Mouse (Mus musculus): ENCODE measurements around the gene Tns2. TPM values are rescaled to one million over a fixed set of nuclear protein-coding genes. Genes with fewer than 3 reads are reported as not detected.

The Tns2 gene
- polyA plus RNA-seq, 2 experiments: 66.3 to 114 TPM

- no peak overlapping the region for H3K9ac ChIP-seq (ENCODE audit: low read depth, low read length, severe bottlenecking)
- H3K4me1 ChIP-seq (ENCODE audit: control insufficient read depth, insufficient read depth, low read length): no peaks in the 10 kb centered on the region
- no peak overlapping the region for H3K4me2 ChIP-seq (replicated peaks; ENCODE audit: low read depth, low read length, severe bottlenecking)
- H3K9me3 ChIP-seq (ENCODE audit: control insufficient read depth, low read length): no peaks in the 10 kb centered on the region
- no peak for ATAC-seq (ENCODE audit: low FRiP score, low read depth)
- no peak for TF ChIP-seq POLR2A (IDR thresholded peaks at IDR 0.05; ENCODE audit: borderline replicate concordance, extremely low read depth, insufficient read depth, insufficient read length)
- no peak overlapping the region for H3K4me3 ChIP-seq (replicated peaks; ENCODE audit: low read length)
- WGBS: 74% methylated on average over 8 of the region's 8 CpGs
- no peak overlapping the region for H3K27ac ChIP-seq (replicated peaks; ENCODE audit: low read depth, low read length)
- H3K27me3 ChIP-seq (ENCODE audit: control insufficient read depth, insufficient read depth, low read length): no peaks in the 10 kb centered on the region
- peaks cover 85% of the 10 kb centered on the region for H3K36me3 ChIP-seq (ENCODE audit: control insufficient read depth, insufficient read depth, low read length)
- DNase-seq (ENCODE audit: low spot score): no peak
These were observed 19.1 kb downstream of the Tns2 start for GRCm38 (mm10) chr15:102119121-102119830.

- no peak for DNase-seq (ENCODE audit: low spot score)
- Histone ChIP-seq H3K27me3 (ENCODE audit: control insufficient read depth, insufficient read depth, low read length) (no peaks in the 10 kb centered on the region), H3K4me1 (ENCODE audit: control insufficient read depth, insufficient read depth, low read length) (no peaks in the 10 kb centered on the region), H3K4me3 (replicated peaks; ENCODE audit: low read length) (no peak overlapping the region), H3K9ac (ENCODE audit: low read depth, low read length, severe bottlenecking) (no peak overlapping the region), H3K4me2 (replicated peaks; ENCODE audit: low read depth, low read length, severe bottlenecking) (no peak overlapping the region), H3K27ac (replicated peaks; ENCODE audit: low read depth, low read length) (no peak overlapping the region), H3K9me3 (ENCODE audit: control insufficient read depth, low read length) (no peaks in the 10 kb centered on the region), H3K36me3 (ENCODE audit: control insufficient read depth, insufficient read depth, low read length) (peaks cover 85% of the 10 kb centered on the region)
- TF ChIP-seq POLR2A (IDR thresholded peaks at IDR 0.05; ENCODE audit: borderline replicate concordance, extremely low read depth, insufficient read depth, insufficient read length): no peak
- ATAC-seq (ENCODE audit: low FRiP score, low read depth): no peak
- 69% methylated on average over 2 of the region's 2 CpGs for WGBS
These were observed 19.6 kb downstream of the Tns2 start for GRCm38 (mm10) chr15:102119831-102120170.

- ATAC-seq (ENCODE audit: low FRiP score, low read depth): no peak
- Histone ChIP-seq H3K27me3 (ENCODE audit: control insufficient read depth, insufficient read depth, low read length) (no peaks in the 10 kb centered on the region), H3K9ac (ENCODE audit: low read depth, low read length, severe bottlenecking) (no peak overlapping the region), H3K36me3 (ENCODE audit: control insufficient read depth, insufficient read depth, low read length) (peaks cover 85% of the 10 kb centered on the region), H3K27ac (replicated peaks; ENCODE audit: low read depth, low read length) (no peak overlapping the region), H3K4me1 (ENCODE audit: control insufficient read depth, insufficient read depth, low read length) (no peaks in the 10 kb centered on the region), H3K4me3 (replicated peaks; ENCODE audit: low read length) (no peak overlapping the region), H3K9me3 (ENCODE audit: control insufficient read depth, low read length) (no peaks in the 10 kb centered on the region), H3K4me2 (replicated peaks; ENCODE audit: low read depth, low read length, severe bottlenecking) (no peak overlapping the region)
- DNase-seq (ENCODE audit: low spot score): no peak
- WGBS: 78% methylated on average over 5 of the region's 5 CpGs
- no peak for TF ChIP-seq POLR2A (IDR thresholded peaks at IDR 0.05; ENCODE audit: borderline replicate concordance, extremely low read depth, insufficient read depth, insufficient read length)
These were observed 20.3 kb downstream of the Tns2 start for GRCm38 (mm10) chr15:102120530-102120929.

GRCm38 (mm10) chr15:102126303-102126702, 26.1 kb downstream of the Tns2 start:
- Histone ChIP-seq H3K27me3 (ENCODE audit: control insufficient read depth, insufficient read depth, low read length) (no peaks in the 10 kb centered on the region), H3K9me3 (ENCODE audit: control insufficient read depth, low read length) (no peaks in the 10 kb centered on the region), H3K27ac (replicated peaks; ENCODE audit: low read depth, low read length) (no peak overlapping the region), H3K36me3 (ENCODE audit: control insufficient read depth, insufficient read depth, low read length) (peaks cover 83% of the 10 kb centered on the region), H3K4me3 (replicated peaks; ENCODE audit: low read length) (no peak overlapping the region), H3K4me1 (ENCODE audit: control insufficient read depth, insufficient read depth, low read length) (no peaks in the 10 kb centered on the region), H3K9ac (ENCODE audit: low read depth, low read length, severe bottlenecking) (no peak overlapping the region), H3K4me2 (replicated peaks; ENCODE audit: low read depth, low read length, severe bottlenecking) (no peak overlapping the region)
- TF ChIP-seq POLR2A (IDR thresholded peaks at IDR 0.05; ENCODE audit: borderline replicate concordance, extremely low read depth, insufficient read depth, insufficient read length): no peak
- ATAC-seq (ENCODE audit: low FRiP score, low read depth) (no peak), DNase-seq (ENCODE audit: low spot score) (no peak)
- 69% methylated on average over 2 of the region's 2 CpGs for WGBS

- Histone ChIP-seq H3K36me3 (ENCODE audit: control insufficient read depth, insufficient read depth, low read length) (peaks cover 52% of the 10 kb centered on the region), H3K27me3 (ENCODE audit: control insufficient read depth, insufficient read depth, low read length) (no peaks in the 10 kb centered on the region), H3K4me1 (ENCODE audit: control insufficient read depth, insufficient read depth, low read length) (0 out of 2 replicates have a peak, but pooled peaks cover 4% of the 10 kb centered on the region), H3K4me2 (replicated peaks; ENCODE audit: low read depth, low read length, severe bottlenecking) (no peak overlapping the region), H3K9me3 (ENCODE audit: control insufficient read depth, low read length) (no peaks in the 10 kb centered on the region), H3K4me3 (replicated peaks; ENCODE audit: low read length) (no peak overlapping the region), H3K9ac (ENCODE audit: low read depth, low read length, severe bottlenecking) (no peak overlapping the region), H3K27ac (replicated peaks; ENCODE audit: low read depth, low read length) (no peak overlapping the region)
- no peak for ATAC-seq (ENCODE audit: low FRiP score, low read depth)
- TF ChIP-seq POLR2A (IDR thresholded peaks at IDR 0.05; ENCODE audit: borderline replicate concordance, extremely low read depth, insufficient read depth, insufficient read length): no peak
- DNase-seq (ENCODE audit: low spot score): no peak
- WGBS: 86% methylated on average over 9 of the region's 9 CpGs
These were observed 33.1 kb downstream of the Tns2 start for GRCm38 (mm10) chr15:102133314-102133713.
